ENCODE assay signal across 9 mouse cellular contexts in genomic region chr11:3903046-3903445, GRCm38 (mm10). TPM values are rescaled to one million over a fixed set of nuclear protein-coding genes. Genes with fewer than 3 reads are reported as not detected.
DNase-seq lines count a peak whose midpoint lies in the region; ATAC-seq lines count a peak whose summit lies in the region.
"Had no signal": no experiment of that assay in that cellular context is flagged by ENCODE, and none has a peak within 500 bp of the region (broad histone marks: within the 10 kb centered on the region; RNA-seq: fewer than 3 reads in every experiment).

No protein-coding gene starts in this region.

- H3K9me3 ChIP-seq in midbrain, embryonic 10.5 days (replicated peaks) = no peaks in the 10 kb centered on the region
- H3K9me3 ChIP-seq in midbrain, embryonic 11.5 days (ENCODE audit: control insufficient read depth, low read length) = no peaks in the 10 kb centered on the region
- H3K9me3 ChIP-seq: midbrain, embryonic 12.5 days had no signal

- DNase-seq in cerebellum, adult 11-12 months = peak; percentile 61
- DNase-seq in cerebellum, adult 11 months = no peak
- DNase-seq in adrenal gland, adult 2 months = peak; percentile 86
- peak; percentile 75 for DNase-seq in gastrocnemius, postnatal 10 days
- DNase-seq in layer of hippocampus, adult 9-11 months = peak; percentile 69
- peak; percentile 24 for DNase-seq in ovary, postnatal 10 days (ENCODE audit: low spot score)
- no peak for DNase-seq in midbrain, embryonic 10.5 days (ENCODE audit: low spot score)
- no peak for DNase-seq in midbrain, embryonic 11.5 days (ENCODE audit: low spot score, missing footprints)

- no peak for ATAC-seq in midbrain, embryonic 11.5 days (ENCODE audit: low FRiP score)

- H3K27ac ChIP-seq in midbrain, embryonic 10.5 days (replicated peaks) = no peak overlapping the region
- no peak overlapping the region for H3K27ac ChIP-seq in midbrain, embryonic 11.5 days (ENCODE audit: low read depth, low read length)
- H3K27ac ChIP-seq: midbrain, embryonic 12.5 days had no signal

- no peak overlapping the region for H3K9ac ChIP-seq in midbrain, embryonic 11.5 days (ENCODE audit: low read length)
- H3K9ac ChIP-seq: midbrain, embryonic 12.5 days had no signal

- H3K4me3 ChIP-seq in midbrain, embryonic 10.5 days = no peak overlapping the region
- H3K4me3 ChIP-seq in midbrain, embryonic 11.5 days (ENCODE audit: low read depth, low read length) = no peak overlapping the region
- H3K4me3 ChIP-seq: midbrain, embryonic 12.5 days had no signal

- 88% methylated on average over 5 of the region's 5 CpGs for WGBS in midbrain, embryonic 10.5 days
- WGBS in midbrain, embryonic 11.5 days = 86% methylated on average over 5 of the region's 5 CpGs

- H3K4me1 ChIP-seq in midbrain, embryonic 10.5 days = peaks cover 6% of the 10 kb centered on the region; the same call in 1 of the 2 replicates
- no peaks in the 10 kb centered on the region for H3K4me1 ChIP-seq in midbrain, embryonic 11.5 days (ENCODE audit: control insufficient read depth, insufficient read depth, low read length)
- H3K4me1 ChIP-seq: midbrain, embryonic 12.5 days had no signal

- no peak overlapping the region for H3K4me2 ChIP-seq in midbrain, embryonic 11.5 days
- H3K4me2 ChIP-seq: midbrain, embryonic 12.5 days had no signal

- H3K36me3 ChIP-seq in midbrain, embryonic 10.5 days = peaks cover 41% of the 10 kb centered on the region
- H3K36me3 ChIP-seq in midbrain, embryonic 11.5 days (ENCODE audit: control insufficient read depth, insufficient read depth, low read length) = no peaks in the 10 kb centered on the region; the same call in 1 of the 2 replicates

- H3K27me3 ChIP-seq in midbrain, embryonic 10.5 days (ENCODE audit: low read depth, poor library complexity, severe bottlenecking) = no peaks in the 10 kb centered on the region
- H3K27me3 ChIP-seq in midbrain, embryonic 11.5 days (ENCODE audit: control insufficient read depth, insufficient read depth, low read length) = no peaks in the 10 kb centered on the region
- H3K27me3 ChIP-seq: midbrain, embryonic 12.5 days had no signal

RNA-seq across cellular contexts. Expression of gene Dusp18, which starts 8.0 kb away (rescaled TPM):
- 1 to 10 TPM; 3.9 to 9.4 TPM for total RNA-seq in adrenal gland, adult 2 months (2021)
- 2.7 and 3.9 TPM in 2 replicates for polyA plus RNA-seq in adrenal gland, adult 2 months (2012; rRNA removed)
- total RNA-seq in gastrocnemius, postnatal 10 days (2021) = 1 to 10 TPM; 2.1 to 2.8 TPM
- 18.9 and 23.2 TPM in 2 replicates for polyA plus RNA-seq in midbrain, embryonic 10.5 days (2016; fragmentation: Nextera tagmentation; extraction: Ambion mirVana)
- 20.1 and 21.4 TPM in 2 replicates for polyA plus RNA-seq in midbrain, embryonic 11.5 days (2014; fragmentation: Nextera tagmentation; extraction: Ambion mirVana)

RNA-seq across cellular contexts. Expression of gene 4921536K21Rik, which starts 8.1 kb away (rescaled TPM):
- total RNA-seq in adrenal gland, adult 2 months (2021) = under 1 TPM; 0.55 to 0.93 TPM
- 0.08 and 0.32 TPM in 2 replicates for polyA plus RNA-seq in adrenal gland, adult 2 months (2012; rRNA removed)
- total RNA-seq in gastrocnemius, postnatal 10 days (2021) = under 1 TPM in 1 of 2 experiments, not detected in 1; 0.23 TPM
- 1.4 and 1.5 TPM in 2 replicates for polyA plus RNA-seq in midbrain, embryonic 10.5 days (2016; fragmentation: Nextera tagmentation; extraction: Ambion mirVana)
- 0.57 and 0.64 TPM in 2 replicates for polyA plus RNA-seq in midbrain, embryonic 11.5 days (2014; fragmentation: Nextera tagmentation; extraction: Ambion mirVana)

RNA-seq across cellular contexts. Expression of gene Slc35e4, which starts 11.4 kb away (rescaled TPM):
- total RNA-seq in adrenal gland, adult 2 months (2021) = 10 to 100 TPM in 1 of 2 experiments, 1 to 10 TPM in 1; 3.1 to 13.5 TPM
- 13.9 and 19.3 TPM in 2 replicates for polyA plus RNA-seq in adrenal gland, adult 2 months (2012; rRNA removed)
- 10 to 100 TPM; 15.8 to 19.4 TPM for total RNA-seq in gastrocnemius, postnatal 10 days (2021)
- polyA plus RNA-seq in midbrain, embryonic 10.5 days (2016; fragmentation: Nextera tagmentation; extraction: Ambion mirVana) = 5.2 and 5.5 TPM in 2 replicates
- polyA plus RNA-seq in midbrain, embryonic 11.5 days (2014; fragmentation: Nextera tagmentation; extraction: Ambion mirVana) = 3.2 and 3.5 TPM in 2 replicates

RNA-seq across cellular contexts. Expression of gene Tcn2, which starts 28.9 kb away (rescaled TPM):
- 100 to 1,000 TPM; 141 TPM for total RNA-seq in adrenal gland, adult 2 months (2021)
- 147 and 160 TPM in 2 replicates for polyA plus RNA-seq in adrenal gland, adult 2 months (2012; rRNA removed)
- 10 to 100 TPM; 17.4 to 22.2 TPM for total RNA-seq in gastrocnemius, postnatal 10 days (2021)
- polyA plus RNA-seq in midbrain, embryonic 10.5 days (2016; fragmentation: Nextera tagmentation; extraction: Ambion mirVana) = 24.5 and 28.1 TPM in 2 replicates
- 28.4 and 30.9 TPM in 2 replicates for polyA plus RNA-seq in midbrain, embryonic 11.5 days (2014; fragmentation: Nextera tagmentation; extraction: Ambion mirVana)

RNA-seq across cellular contexts. Expression of gene Osbp2, which starts 39.3 kb away (rescaled TPM):
- total RNA-seq in adrenal gland, adult 2 months (2021) = 1 to 10 TPM; 2.2 to 3.7 TPM
- 1.9 and 2.2 TPM in 2 replicates for polyA plus RNA-seq in adrenal gland, adult 2 months (2012; rRNA removed)
- total RNA-seq in gastrocnemius, postnatal 10 days (2021) = under 1 TPM; 0.49 to 0.88 TPM
- 1.4 and 2.2 TPM in 2 replicates for polyA plus RNA-seq in midbrain, embryonic 10.5 days (2016; fragmentation: Nextera tagmentation; extraction: Ambion mirVana)
- 1.5 and 1.6 TPM in 2 replicates for polyA plus RNA-seq in midbrain, embryonic 11.5 days (2014; fragmentation: Nextera tagmentation; extraction: Ambion mirVana)

Comparison
In these comparisons a context has a peak if more than half of its experiments do, and no peak if none do; other contexts are left out.
1. DNase-seq: peak in cerebellum, adult 11-12 months (single experiment), adrenal gland, adult 2 months (single experiment), gastrocnemius, postnatal 10 days (single experiment), layer of hippocampus, adult 9-11 months (single experiment) and ovary, postnatal 10 days (single experiment); none in cerebellum, adult 11 months (single experiment), midbrain, embryonic 10.5 days (single experiment) and midbrain, embryonic 11.5 days (single experiment).